Mouse (Mus musculus): ENCODE data around the gene Gmip. TPM values are rescaled to one million over a fixed set of nuclear protein-coding genes. Genes with fewer than 3 reads are reported as not detected.

Gmip gene
- 10 to 100 TPM; 15.8 to 17.5 TPM for total RNA-seq (2021)
- long read RNA-seq, experiment 1, partial matches to known transcripts = 4 of 12 reads
- long read RNA-seq, experiment 1, other reads (novel, unspliced or antisense) = 4 of 12 reads
- long read RNA-seq, experiment 2, partial matches to known transcripts = 2 of 7 reads
- long read RNA-seq, experiment 2, other reads (novel, unspliced or antisense) = 2 of 7 reads

GRCm38 (mm10) chr8:69808094-69808863 is at the start of gene Gmip:
Gene Gmip, plus strand, starts transcription at chr8:69808679.
- intact Hi-C loops (cut with DNase I) = no loop called here

GRCm38 (mm10) chr8:69761814-69762445 is 46.5 kb upstream of the Gmip start:
- no peak for DNase-seq (ENCODE audit: low spot score in 2 of 2)
- intact Hi-C loops (cut with DNase I) = no loop called here

More at GRCm38 (mm10) chr8:69808094-69808863, at the start of gene Gmip:
- peak in 1 of 2 experiments; percentile 64 for DNase-seq (ENCODE audit: low spot score in 2 of 2)

GRCm38 (mm10) chr8:69771221-69771620 is 37.3 kb upstream of the Gmip start:
- intact Hi-C loops (cut with DNase I) = no loop called here
- no peak for DNase-seq (ENCODE audit: low spot score in 2 of 2)

GRCm38 (mm10) chr8:69772106-69772505 is 36.4 kb upstream of the Gmip start:
- no peak for DNase-seq (ENCODE audit: low spot score in 2 of 2)
- intact Hi-C loops (cut with DNase I) = no loop called here

GRCm38 (mm10) chr8:69774503-69775148 is 33.9 kb upstream of the Gmip start, which contains the start of gene Gm20422:
Gene Gm20422, minus strand, starts transcription at chr8:69774886.
- intact Hi-C loops (cut with DNase I) = no loop called here
- peak; percentile 89 to 96 for DNase-seq (ENCODE audit: low spot score in 2 of 2)

GRCm38 (mm10) chr8:69775149-69775534 is 33.3 kb upstream of the Gmip start:
- intact Hi-C loops (cut with DNase I) = no loop called here
- DNase-seq (ENCODE audit: low spot score in 2 of 2) = no peak

- intact Hi-C loops (cut with DNase I) = no loop called here
- DNase-seq (ENCODE audit: low spot score in 2 of 2) = no peak
Measured at GRCm38 (mm10) chr8:69777111-69777510, 31.4 kb upstream of the Gmip start.

GRCm38 (mm10) chr8:69789105-69789504 is 19.4 kb upstream of the Gmip start:
- intact Hi-C loops (cut with DNase I) = no loop called here
- peak in 1 of 2 experiments; percentile 1 for DNase-seq (ENCODE audit: low spot score in 2 of 2)

GRCm38 (mm10) chr8:69789731-69790130 is 18.7 kb upstream of the Gmip start:
- intact Hi-C loops (cut with DNase I) = no loop called here
- DNase-seq (ENCODE audit: low spot score in 2 of 2) = peak in 1 of 2 experiments; percentile 1

- DNase-seq (ENCODE audit: low spot score in 2 of 2) = peak in 1 of 2 experiments; percentile 2
- intact Hi-C loops (cut with DNase I) = no loop called here
Measured at GRCm38 (mm10) chr8:69790364-69790763, 18.1 kb upstream of the Gmip start.

GRCm38 (mm10) chr8:69790773-69791367 is 17.6 kb upstream of the Gmip start, which contains the start of the genes Atp13a1 and Zfp866:
Gene Atp13a1, plus strand, starts transcription at chr8:69791163.
Gene Zfp866, minus strand, starts transcription at chr8:69791178.
- intact Hi-C loops (cut with DNase I) = no loop called here
- DNase-seq (ENCODE audit: low spot score in 2 of 2) = peak; percentile 83 to 88

GRCm38 (mm10) chr8:69791415-69792068 is 16.9 kb upstream of the Gmip start:
- intact Hi-C loops (cut with DNase I) = no loop called here

GRCm38 (mm10) chr8:69793666-69794065 is 14.8 kb upstream of the Gmip start:
- intact Hi-C loops (cut with DNase I) = no loop called here

More at GRCm38 (mm10) chr8:69791415-69792068, 16.9 kb upstream of the Gmip start:
- peak in 1 of 2 experiments; percentile 26 for DNase-seq (ENCODE audit: low spot score in 2 of 2)

GRCm38 (mm10) chr8:69794096-69794495 is 14.4 kb upstream of the Gmip start:
- intact Hi-C loops (cut with DNase I) = no loop called here
- DNase-seq (ENCODE audit: low spot score in 2 of 2) = no peak

More at GRCm38 (mm10) chr8:69793666-69794065, 14.8 kb upstream of the Gmip start:
- DNase-seq (ENCODE audit: low spot score in 2 of 2) = no peak

- intact Hi-C loops (cut with DNase I) = no loop called here
- no peak for DNase-seq (ENCODE audit: low spot score in 2 of 2)
Measured at GRCm38 (mm10) chr8:69794901-69795300, 13.6 kb upstream of the Gmip start.

- DNase-seq (ENCODE audit: low spot score in 2 of 2) = no peak
- intact Hi-C loops (cut with DNase I) = no loop called here
Measured at GRCm38 (mm10) chr8:69796721-69797345, 11.6 kb upstream of the Gmip start.

GRCm38 (mm10) chr8:69797661-69798060 is 10.8 kb upstream of the Gmip start:
- intact Hi-C loops (cut with DNase I) = no loop called here
- DNase-seq (ENCODE audit: low spot score in 2 of 2) = no peak

GRCm38 (mm10) chr8:69799261-69799660 is 9.2 kb upstream of the Gmip start:
- no peak for DNase-seq (ENCODE audit: low spot score in 2 of 2)
- intact Hi-C loops (cut with DNase I) = no loop called here
